Mouse (Mus musculus) midbrain, embryonic 10.5 days (tissue): ENCODE data around the gene Aox1. TPM values are rescaled to one million over a fixed set of nuclear protein-coding genes. Genes with fewer than 3 reads are reported as not detected.

Source experiments
- DNase-seq: peaks from one replicate; pipeline ENCODE4 v3.0.0-alpha.2; 2017; ENCODE audit warnings: low spot score
- H3K27ac ChIP-seq: fragments of 300-500 bp; sonication (generic); replicated peaks from 2 replicates; pipeline ENCODE4 v1.5.1; 2016; ENCODE audit warnings: mild to moderate bottlenecking
- H3K27me3 ChIP-seq: fragments of 300-500 bp; sonication (generic); 2 replicates; pipeline ENCODE4 v1.6.1; 2016; ENCODE audit warnings: low read depth, mild to moderate bottlenecking; ENCODE audit not compliant: poor library complexity, severe bottlenecking
- H3K36me3 ChIP-seq: fragments of 300-500 bp; sonication (generic); 2 replicates; pipeline ENCODE4 v1.6.1; 2016; ENCODE audit warnings: mild to moderate bottlenecking, moderate library complexity
- H3K4me1 ChIP-seq: fragments of 300-500 bp; sonication (generic); 2 replicates; pipeline ENCODE4 v1.6.1; 2016
- H3K4me3 ChIP-seq: fragments of 300-500 bp; sonication (generic); 2 replicates; pipeline ENCODE4 v1.5.1; 2016; ENCODE audit warnings: mild to moderate bottlenecking, moderate library complexity
- H3K9me3 ChIP-seq: fragments of 300-500 bp; sonication (generic); replicated peaks from 2 replicates; pipeline ENCODE4 v1.6.1; 2016; ENCODE audit warnings: mild to moderate bottlenecking
- WGBS: fragments of 180-500 bp; shearing (Covaris S2); methylation state at CpG from one replicate; pipeline ENCODE4 v1.1.7; 2016; 5-methylcytosine and 5-hydroxymethylcytosine counted together
- polyA plus RNA-seq: library from polyadenylated mRNA; unstranded; fragments of >200 nt; fragmentation: Nextera tagmentation; extraction: Ambion mirVana; gene quantifications from 2 replicates; pipeline ENCODE4 v1.2.1, GENCODE M21; 2016

The Aox1 gene
- polyA plus RNA-seq, 1 experiment from 2014 or later, result 0.02 TPM

GRCm38 (mm10) chr1:58118231-58118630 lies 88.5 kb downstream of the Aox1 start:
- Histone ChIP-seq H3K27ac (no peak overlapping the region), H3K4me1 (no peaks in the 10 kb centered on the region), H3K27me3 (no peaks in the 10 kb centered on the region), H3K4me3 (no peak overlapping the region), H3K9me3 (no peaks in the 10 kb centered on the region), H3K36me3 (no peaks in the 10 kb centered on the region)
- no peak for DNase-seq
- 96% methylated on average over 3 of the region's 3 CpGs for WGBS

- Histone ChIP-seq H3K4me3 (no peak overlapping the region), H3K36me3 (no peaks in the 10 kb centered on the region), H3K4me1 (no peaks in the 10 kb centered on the region), H3K9me3 (no peaks in the 10 kb centered on the region), H3K27me3 (no peaks in the 10 kb centered on the region), H3K27ac (no peak overlapping the region)
- DNase-seq, result no peak
- 89% methylated on average over 8 of the region's 8 CpGs for WGBS
Observed at GRCm38 (mm10) chr1:58124901-58125300, 95.2 kb downstream of the Aox1 start.

GRCm38 (mm10) chr1:58137891-58138290 lies 108.2 kb downstream of the Aox1 start:
- no peak overlapping the region for H3K4me3 ChIP-seq
- H3K27me3 ChIP-seq, result no peaks in the 10 kb centered on the region
- DNase-seq, result no peak
- H3K9me3 ChIP-seq, result peaks cover 4% of the 10 kb centered on the region; the same call in 1 of the 2 replicates
- no peaks in the 10 kb centered on the region for H3K36me3 ChIP-seq
- no peak overlapping the region for H3K27ac ChIP-seq
- no peaks in the 10 kb centered on the region for H3K4me1 ChIP-seq

- DNase-seq, result no peak
- Histone ChIP-seq H3K36me3 (no peaks in the 10 kb centered on the region), H3K27ac (no peak overlapping the region), H3K4me3 (no peak overlapping the region), H3K27me3 (no peaks in the 10 kb centered on the region), H3K4me1 (no peaks in the 10 kb centered on the region), H3K9me3 (peaks cover 4% of the 10 kb centered on the region; the same call in 1 of the 2 replicates)
- 90% methylated on average over 9 of the region's 9 CpGs for WGBS
Observed at GRCm38 (mm10) chr1:58138986-58139385, 109.3 kb downstream of the Aox1 start.

GRCm38 (mm10) chr1:58140607-58141006 lies 110.9 kb downstream of the Aox1 start:
- peaks cover 4% of the 10 kb centered on the region; the same call in 1 of the 2 replicates for H3K9me3 ChIP-seq
- WGBS, result 89% methylated on average over 5 of the region's 5 CpGs
- DNase-seq, result no peak
- H3K27me3 ChIP-seq, result no peaks in the 10 kb centered on the region
- H3K4me1 ChIP-seq, result no peaks in the 10 kb centered on the region
- no peaks in the 10 kb centered on the region for H3K36me3 ChIP-seq
- H3K27ac ChIP-seq, result no peak overlapping the region
- H3K4me3 ChIP-seq, result no peak overlapping the region

- no peak overlapping the region for H3K4me3 ChIP-seq
Observed at GRCm38 (mm10) chr1:58144384-58145069, 114.8 kb downstream of the Aox1 start.

DNA sequence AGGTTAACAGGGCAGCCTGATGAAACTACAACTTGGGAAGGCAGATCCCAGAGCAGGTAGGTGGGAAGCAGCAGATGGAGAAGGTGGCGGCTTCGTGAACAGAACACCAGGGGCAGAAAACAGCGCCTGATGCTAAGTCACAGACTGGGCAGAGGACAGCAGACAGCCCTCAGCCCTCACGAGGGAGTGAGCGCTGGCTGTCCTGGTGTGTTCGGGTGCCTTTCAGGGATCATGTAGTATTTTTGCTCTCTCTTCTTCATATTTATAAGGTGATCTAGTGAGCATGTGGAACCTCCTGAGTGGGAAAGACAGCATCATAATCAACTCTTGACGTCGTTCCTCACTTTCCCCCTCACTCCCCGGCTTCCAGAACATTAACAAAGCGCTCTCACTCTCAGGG lies 116.3 kb downstream of the Aox1 start:
- no peak overlapping the region for H3K4me3 ChIP-seq
- H3K27me3 ChIP-seq, result no peaks in the 10 kb centered on the region
- no peak for DNase-seq
- no peak overlapping the region for H3K27ac ChIP-seq
- H3K9me3 ChIP-seq, result no peaks in the 10 kb centered on the region
- H3K4me1 ChIP-seq, result no peaks in the 10 kb centered on the region
- 92% methylated on average over 10 of the region's 10 CpGs for WGBS
- no peaks in the 10 kb centered on the region for H3K36me3 ChIP-seq

More at GRCm38 (mm10) chr1:58144384-58145069, 114.8 kb downstream of the Aox1 start:
- WGBS, result 85% methylated on average over 10 of the region's 10 CpGs
- no peak overlapping the region for H3K27ac ChIP-seq
- no peaks in the 10 kb centered on the region for H3K9me3 ChIP-seq
- no peaks in the 10 kb centered on the region for H3K4me1 ChIP-seq
- H3K36me3 ChIP-seq, result no peaks in the 10 kb centered on the region
- no peaks in the 10 kb centered on the region for H3K27me3 ChIP-seq
- DNase-seq, result no peak

DNA sequence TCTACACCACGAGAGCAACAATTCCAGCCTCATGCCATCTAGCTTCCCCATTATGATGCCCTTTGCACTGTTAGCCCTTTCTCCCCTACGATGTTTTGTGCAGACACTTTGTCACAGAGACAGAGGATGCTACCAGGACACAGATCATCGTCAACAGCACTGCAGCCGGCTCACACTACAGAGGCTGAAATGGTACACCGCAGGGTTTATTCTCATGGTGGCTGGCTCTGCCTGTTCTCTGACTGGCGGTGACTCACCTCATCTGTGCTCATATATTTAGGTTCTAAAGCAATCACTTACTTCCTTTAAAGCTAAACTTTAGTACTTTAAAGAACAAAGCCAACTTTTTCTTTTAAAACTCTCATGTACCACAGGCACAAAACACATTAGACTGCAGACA lies 118.0 kb downstream of the Aox1 start:
- Histone ChIP-seq H3K36me3 (no peaks in the 10 kb centered on the region), H3K9me3 (no peaks in the 10 kb centered on the region), H3K27me3 (no peaks in the 10 kb centered on the region), H3K27ac (no peak overlapping the region), H3K4me1 (no peaks in the 10 kb centered on the region), H3K4me3 (no peak overlapping the region)
- 89% methylated on average over 6 of the region's 6 CpGs for WGBS
- DNase-seq, result no peak

GRCm38 (mm10) chr1:58152247-58152646 lies 122.5 kb downstream of the Aox1 start:
- Histone ChIP-seq H3K4me3 (no peak overlapping the region), H3K36me3 (no peaks in the 10 kb centered on the region), H3K27ac (no peak overlapping the region), H3K9me3 (no peaks in the 10 kb centered on the region), H3K4me1 (no peaks in the 10 kb centered on the region), H3K27me3 (no peaks in the 10 kb centered on the region)
- 88% methylated on average over 8 of the region's 8 CpGs for WGBS
- no peak for DNase-seq

Other genes starting within 250 kb of the Aox1 start
- 21.9 and 22.9 TPM in 2 replicates for gene Sgo2a, start 34.0 kb upstream of the Aox1 start, polyA plus RNA-seq
- 18.8 and 18.9 TPM in 2 replicates for gene Kctd18, start 11.0 kb upstream of the Aox1 start, polyA plus RNA-seq
- gene Aox3, start 83.2 kb downstream of the Aox1 start, polyA plus RNA-seq, result 0.12 and 0.24 TPM in 2 replicates
- gene Aox4, start 180.5 kb downstream of the Aox1 start, polyA plus RNA-seq, result 0.11 TPM in 1 of 2 replicates, not detected in the other
- gene Aox2, start 248.4 kb downstream of the Aox1 start, polyA plus RNA-seq, result not detected in 2 replicates